Mouse (Mus musculus) brain, embryonic 14.5 days (tissue): ENCODE measurements at regions not wholly inside any gene's neighbourhood (a gene's known extent, or its start where the extent isn't known, plus 50 kb on each side); places are given as distances from the start of the nearest gene placed in this dataset.

Source experiments
- DNase-seq: peaks from one replicate; pipeline ENCODE4 v3.0.0-alpha.2; 2011; ENCODE audit warnings: low read depth
- CTCF ChIP-seq: fragments of 200-500 bp; IDR thresholded peaks from 2 replicates; pipeline ENCODE4 v1.5.1; 2012; ENCODE audit warnings: inconsistent platforms, mild to moderate bottlenecking, moderate library complexity, borderline replicate concordance; ENCODE audit not compliant: insufficient read depth, insufficient read length; ENCODE audit errors: extremely low read depth
- POLR2A ChIP-seq: fragments of 200-500 bp; IDR thresholded peaks from 2 replicates; pipeline ENCODE4 v1.6.1; 2012; ENCODE audit warnings: mild to moderate bottlenecking, inconsistent platforms, borderline replicate concordance; ENCODE audit not compliant: poor library complexity, insufficient read depth, insufficient read length, severe bottlenecking; ENCODE audit errors: extremely low read depth

DNA sequence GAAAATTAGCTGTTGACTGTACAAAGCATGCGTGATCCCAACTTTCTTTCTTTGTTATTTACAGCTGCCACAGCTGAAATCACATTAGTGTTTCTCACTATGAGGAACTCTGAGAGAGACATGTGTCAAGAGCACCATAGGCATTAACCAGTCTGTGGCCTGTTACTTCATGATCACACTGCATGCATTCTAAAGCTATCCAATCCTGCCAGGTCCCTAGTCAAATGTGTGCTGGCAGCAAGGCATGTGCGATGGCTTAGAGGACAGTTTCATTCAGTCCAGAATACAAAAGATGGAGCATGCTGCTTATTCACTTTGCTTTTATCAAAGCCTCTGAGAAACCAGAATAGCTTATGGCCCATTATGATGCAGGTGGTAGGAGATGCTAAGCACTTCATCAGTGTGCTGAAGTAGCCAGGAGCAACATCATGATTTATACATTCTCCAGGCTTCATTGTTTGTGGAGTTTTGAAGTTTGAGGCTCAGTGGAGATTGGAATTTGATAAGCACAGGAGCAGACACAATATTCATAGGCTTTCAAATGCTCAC lies 882.9 kb upstream of the Lrrn3 start:
- peak; percentile 63 for DNase-seq
- TF ChIP-seq CTCF (no peak), POLR2A (no peak)

GRCm38 (mm10) chr12:42338996-42339680 lies 852.9 kb upstream of the Lrrn3 start:
- DNase-seq: no peak

GRCm38 (mm10) chr12:42306429-42306828 lies 820.2 kb upstream of the Lrrn3 start:
- no peak for TF ChIP-seq POLR2A
- no peak for TF ChIP-seq CTCF
- DNase-seq: no peak

More at GRCm38 (mm10) chr12:42338996-42339680, 852.9 kb upstream of the Lrrn3 start:
- no peak for TF ChIP-seq POLR2A

- DNase-seq: no peak
- TF ChIP-seq POLR2A (no peak), CTCF (no peak)
Measured at GRCm38 (mm10) chr12:42277241-42278032, 791.2 kb upstream of the Lrrn3 start.

GRCm38 (mm10) chr12:42250410-42250809 lies 764.2 kb upstream of the Lrrn3 start:
- TF ChIP-seq CTCF (no peak), POLR2A (no peak)
- peak; percentile 2 for DNase-seq

DNA sequence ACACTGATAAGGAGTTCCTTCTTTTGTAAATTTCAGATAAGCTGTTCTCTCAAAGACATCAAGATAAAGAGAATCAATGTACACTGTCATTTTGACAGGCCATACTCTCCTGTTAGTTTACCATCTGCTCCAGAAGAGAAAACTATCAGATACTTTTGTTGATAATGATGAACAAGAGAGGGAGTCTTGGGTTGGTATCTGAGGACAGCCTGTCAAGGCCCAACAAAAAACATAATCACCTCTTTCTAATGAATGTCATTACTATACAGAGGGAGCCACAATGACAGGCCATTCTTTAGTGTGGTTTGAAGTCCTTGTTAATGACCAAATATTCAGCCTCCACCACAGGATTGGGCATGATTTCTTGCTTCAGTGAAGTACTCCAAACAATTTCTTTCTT lies 743.0 kb upstream of the Lrrn3 start:
- TF ChIP-seq POLR2A (no peak), CTCF (no peak)

GRCm38 (mm10) chr12:42181646-42182045 lies 695.4 kb upstream of the Lrrn3 start:
- no peak for DNase-seq
- no peak for TF ChIP-seq CTCF
- TF ChIP-seq POLR2A: no peak

More for the DNA sequence above, 743.0 kb upstream of the Lrrn3 start:
- peak; percentile 52 for DNase-seq

- DNase-seq: peak; percentile 57
- TF ChIP-seq CTCF (no peak), POLR2A (no peak)
Measured at GRCm38 (mm10) chr12:42179947-42180669, 693.9 kb upstream of the Lrrn3 start.

DNA sequence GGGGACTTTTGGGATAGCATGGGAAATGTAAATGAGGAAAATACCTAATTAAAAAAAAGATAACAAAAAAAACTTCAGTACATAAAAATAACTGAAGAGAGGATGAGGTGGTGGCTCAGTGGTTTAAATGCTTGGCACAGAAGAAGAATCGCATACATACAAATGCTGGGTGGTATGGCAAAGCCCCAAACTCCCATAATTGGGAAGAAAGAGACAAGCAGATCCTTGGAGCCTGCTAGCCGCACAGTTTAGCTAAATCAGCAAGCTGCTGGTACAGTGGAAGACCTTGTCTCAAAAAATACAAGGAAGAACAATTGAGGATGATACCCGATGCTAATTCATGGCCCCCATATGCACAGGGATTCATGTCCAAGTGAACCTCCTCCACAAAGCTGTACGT lies 661.7 kb upstream of the Lrrn3 start:
- TF ChIP-seq POLR2A (no peak), CTCF (no peak)
- DNase-seq: peak; percentile 35

- peak; percentile 69 for DNase-seq
- TF ChIP-seq POLR2A (no peak), CTCF (no peak)
Measured at GRCm38 (mm10) chr12:42138694-42139442, 652.6 kb upstream of the Lrrn3 start.
